Mouse (Mus musculus): ENCODE measurements around the gene Cmya5.

GRCm38 (mm10) chr13:93058551-93059011 is 85.9 kb downstream of the Cmya5 start:
- TF ChIP-seq CTCF (IDR thresholded peaks at IDR 0.05; ENCODE audit: borderline replicate concordance, extremely low read depth, insufficient read depth, insufficient read length) (no peak), POLR2A (IDR thresholded peaks at IDR 0.05; ENCODE audit: borderline replicate concordance, extremely low read depth, insufficient read depth, insufficient read length, poor library complexity, severe bottlenecking) (no peak)
